Mouse (Mus musculus): ENCODE measurements at regions not wholly inside any gene's neighbourhood (a gene's known extent, or its start where the extent isn't known, plus 50 kb on each side); places are given as distances from the start of the nearest gene placed in this dataset.

- DNase-seq (ENCODE audit: extremely low spot score in 1 of 2, low spot score in 1 of 2) = no peak
Measured at GRCm38 (mm10) chr3:138655479-138655878, 86.5 kb upstream of the Tspan5 start.

- DNase-seq (ENCODE audit: extremely low spot score in 1 of 2, low spot score in 1 of 2) = no peak
Measured at GRCm38 (mm10) chr3:138662625-138663024, 79.4 kb upstream of the Tspan5 start.

DNA sequence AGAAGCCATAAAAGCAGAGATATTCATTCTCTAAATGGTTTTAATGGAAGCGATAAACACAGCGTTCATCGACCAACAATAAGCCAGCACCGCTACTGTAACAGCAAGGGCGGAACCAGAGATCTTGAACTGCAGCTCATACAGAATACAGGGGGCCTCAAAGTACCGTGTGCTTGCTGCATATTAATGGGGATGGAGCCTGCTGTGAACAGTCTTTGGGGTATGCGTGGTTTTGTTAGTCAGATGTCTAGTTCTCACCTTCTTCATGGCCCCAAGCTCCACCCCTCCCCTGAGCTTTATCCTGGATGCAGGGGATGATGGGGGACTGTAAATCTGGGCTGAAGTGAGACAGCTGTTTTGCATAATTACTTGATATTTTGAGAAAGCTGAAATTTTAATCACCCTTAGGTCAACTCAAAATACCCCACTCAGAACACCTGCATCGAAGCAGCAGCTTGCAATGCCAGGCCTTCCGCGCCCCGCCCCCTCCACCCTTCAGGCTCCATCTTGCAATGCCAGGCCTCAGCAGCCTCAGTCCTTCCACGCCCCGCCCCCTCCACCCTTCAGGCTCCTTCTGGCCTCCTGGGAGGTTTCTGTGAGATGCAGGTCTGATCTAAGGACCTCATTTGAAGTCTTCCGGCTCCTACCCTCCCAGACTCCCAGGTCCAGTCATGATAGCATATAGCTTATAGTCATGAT is 73.5 kb upstream of the Tspan5 start:
- DNase-seq (ENCODE audit: extremely low spot score in 1 of 2, low spot score in 1 of 2) = no peak

GRCm38 (mm10) chr3:138675881-138676280 is 66.1 kb upstream of the Tspan5 start:
- DNase-seq (ENCODE audit: extremely low spot score in 1 of 2, low spot score in 1 of 2) = no peak

DNA sequence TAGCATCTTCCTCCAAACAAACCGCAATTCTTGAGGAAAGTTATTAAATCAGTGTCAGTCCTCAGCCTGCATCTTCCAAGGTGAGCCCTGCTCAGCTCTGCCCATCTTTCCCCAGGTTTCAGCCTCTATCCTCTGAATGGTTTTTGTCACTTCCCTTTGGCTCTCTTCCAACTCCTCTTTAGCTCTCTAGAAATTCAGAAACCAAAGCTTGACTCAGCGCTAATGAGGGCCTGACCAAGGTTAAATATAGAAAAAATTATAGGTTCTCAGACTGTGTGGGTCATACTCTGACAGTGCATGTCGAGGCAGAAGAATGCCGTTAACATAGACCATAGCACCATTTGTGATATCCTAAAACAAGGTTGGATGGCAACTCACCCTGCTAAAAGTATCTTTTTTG is 63.6 kb upstream of the Tspan5 start:
- DNase-seq (ENCODE audit: extremely low spot score in 1 of 2, low spot score in 1 of 2) = no peak

GRCm38 (mm10) chr3:138686636-138687230 is 55.3 kb upstream of the Tspan5 start:
- DNase-seq (ENCODE audit: extremely low spot score in 1 of 2, low spot score in 1 of 2) = no peak

DNA sequence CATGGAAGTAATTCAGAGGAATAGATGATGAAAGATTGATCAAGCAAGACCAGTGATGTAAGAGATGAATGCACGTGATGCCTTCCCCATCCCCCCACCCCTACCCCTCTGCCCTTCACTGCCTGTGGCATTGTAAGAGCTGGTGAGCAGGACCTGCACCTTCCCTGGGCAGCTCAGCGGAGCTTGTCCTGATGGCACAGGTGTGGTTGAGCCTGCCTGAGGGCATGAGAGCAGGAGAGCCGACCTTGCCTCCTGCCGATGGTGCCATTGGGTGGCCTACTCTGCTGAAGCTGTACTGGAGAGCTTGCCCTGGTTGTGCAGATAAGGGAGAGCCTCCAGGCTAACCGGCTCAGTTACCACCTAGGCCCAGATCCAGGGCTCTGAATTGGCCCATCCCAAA is 53.4 kb upstream of the Tspan5 start:
- DNase-seq (ENCODE audit: extremely low spot score in 1 of 2, low spot score in 1 of 2) = no peak

Data from layer of hippocampus, postnatal 25 days (tissue).